Mouse (Mus musculus) frontal cortex, postnatal 14 days (tissue): ENCODE data around the gene Fam210b.
A peak's percentile ranks its signal among the peaks of the same experiment; 100 is the strongest.

Source experiments
- DNase-seq, 2 experiments: peaks; one replicate each; pipeline ENCODE4 v3.0.0; 2022; ENCODE audit warnings: low spot score in 2 of 2

The Fam210b gene

GRCm38 (mm10) chr2:172349776-172350175, 4.4 kb downstream of the Fam210b start:
- DNase-seq, result no peak

- DNase-seq, result no peak
These were observed 5.4 kb downstream of the Fam210b start for GRCm38 (mm10) chr2:172350773-172351172.

- DNase-seq, result no peak
These were observed 7.9 kb downstream of the Fam210b start for GRCm38 (mm10) chr2:172353218-172353617.

- no peak for DNase-seq
These were observed 9.4 kb downstream of the Fam210b start for GRCm38 (mm10) chr2:172354761-172355160.

- DNase-seq, result no peak
These were observed 10.5 kb downstream of the Fam210b start for GRCm38 (mm10) chr2:172355833-172356232.

GRCm38 (mm10) chr2:172363176-172363575, 17.8 kb downstream of the Fam210b start:
- DNase-seq, result no peak

GRCm38 (mm10) chr2:172370411-172371223, 25.3 kb downstream of the Fam210b start, which contains the start of the genes Aurka and Cstf1:
Gene Aurka (minus strand): TSS chr2:172370535.
Gene Cstf1 (plus strand): TSS chr2:172370681.
- peak; percentile 93 to 94 for DNase-seq

- DNase-seq, result no peak
These were observed 25.9 kb downstream of the Fam210b start for GRCm38 (mm10) chr2:172371258-172371657.

GRCm38 (mm10) chr2:172376551-172376950, 31.2 kb downstream of the Fam210b start:
- no peak for DNase-seq

- DNase-seq, result no peak
These were observed 31.7 kb downstream of the Fam210b start for GRCm38 (mm10) chr2:172376999-172377515.

GRCm38 (mm10) chr2:172378332-172378731, 33.0 kb downstream of the Fam210b start:
- peak in 1 of 2 experiments; percentile 33 for DNase-seq

- DNase-seq, result no peak
These were observed 35.1 kb downstream of the Fam210b start for GRCm38 (mm10) chr2:172380513-172380912.

GRCm38 (mm10) chr2:172381341-172381740, 36.0 kb downstream of the Fam210b start:
- no peak for DNase-seq

GRCm38 (mm10) chr2:172381898-172382297, 36.5 kb downstream of the Fam210b start:
- DNase-seq, result no peak

GRCm38 (mm10) chr2:172384715-172385114, 39.4 kb downstream of the Fam210b start:
- no peak for DNase-seq

GRCm38 (mm10) chr2:172390341-172390740, 45.0 kb downstream of the Fam210b start:
- DNase-seq, result no peak

- peak; percentile 34 to 53 for DNase-seq
These were observed 46.7 kb downstream of the Fam210b start for GRCm38 (mm10) chr2:172392041-172392521.

GRCm38 (mm10) chr2:172393391-172394051, 48.2 kb downstream of the Fam210b start, which contains the start of gene Cass4:
Gene Cass4 (plus strand): TSS chr2:172393794.
- no peak for DNase-seq

- DNase-seq, result no peak
These were observed 48.7 kb downstream of the Fam210b start for GRCm38 (mm10) chr2:172394052-172394392.

- no peak for DNase-seq
These were observed 49.3 kb downstream of the Fam210b start for GRCm38 (mm10) chr2:172394671-172395070.

GRCm38 (mm10) chr2:172395961-172396360, 50.6 kb downstream of the Fam210b start:
- no peak for DNase-seq

- no peak for DNase-seq
These were observed 54.5 kb downstream of the Fam210b start for GRCm38 (mm10) chr2:172399901-172400300.
